Mouse (Mus musculus): ENCODE data around the gene Hap1. TPM values are rescaled to one million over a fixed set of nuclear protein-coding genes. Genes with fewer than 3 reads are reported as not detected.
"Not testable (repeated sequence)": the region's sequence is repeated elsewhere in the genome, so short reads cannot be mapped to it uniquely, and the experiment has no call there.

The Hap1 gene
- polyA plus RNA-seq, 1 experiment, result 0.06 TPM

GRCm38 (mm10) chr11:100333944-100334457 is 21.9 kb downstream of the Hap1 start, which contains the start of gene Gast:
Gast (plus strand) TSS chr11:100334407.
- Histone ChIP-seq H3K9me3 (peaks cover 10% of the 10 kb centered on the region), H3K36me3 (replicated peaks; ENCODE audit: low read length) (no peaks in the 10 kb centered on the region), H3K27me3 (replicated peaks) (peaks cover 61% of the 10 kb centered on the region), H3K4me3 (replicated peaks) (no peak within 1 kb of the TSS), H3K4me1 (no peaks in the 10 kb centered on the region)
- no peak for TF ChIP-seq FLI1 (IDR thresholded peaks at IDR 0.05; ENCODE audit: low read length)
- TF ChIP-seq GATA1 (IDR thresholded peaks at IDR 0.05; ENCODE audit: borderline replicate concordance, low read length), result no peak

DNA sequence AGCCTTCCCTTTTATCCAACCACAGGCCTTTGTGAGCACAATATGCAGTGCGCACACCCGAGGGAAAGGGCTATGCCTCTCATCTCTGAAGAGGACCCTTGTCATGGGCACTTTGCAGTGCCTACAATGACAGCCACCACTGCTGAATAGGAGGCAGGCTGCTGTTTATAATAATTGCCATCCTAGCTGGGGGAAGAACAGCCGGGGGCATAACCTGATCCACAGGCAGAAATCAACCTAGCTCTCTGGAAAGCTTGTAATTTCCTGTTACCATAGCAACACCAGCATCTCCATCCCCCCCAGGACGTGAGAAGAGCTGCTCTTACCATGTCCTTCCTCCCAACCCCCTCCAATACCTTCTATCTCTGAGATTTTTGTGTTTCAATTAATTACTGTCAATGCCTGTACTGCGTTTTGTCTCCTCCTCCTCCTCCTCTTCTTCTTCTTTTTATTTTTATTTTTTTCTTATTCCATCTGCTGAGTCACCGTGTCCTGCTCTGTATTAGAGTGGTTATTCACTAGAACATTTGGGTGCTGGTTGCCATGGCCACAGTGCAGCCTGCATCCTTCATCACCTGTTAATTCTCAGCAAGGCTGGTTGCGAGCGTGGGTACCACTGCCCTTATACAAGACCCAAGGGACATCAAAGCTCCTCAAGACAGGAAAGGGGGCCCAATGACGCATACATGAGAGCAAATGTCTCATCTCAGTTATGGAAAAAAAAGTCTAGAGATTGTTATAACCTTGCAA is 23.0 kb downstream of the Hap1 start:
- H3K4me1 ChIP-seq, result no peaks in the 10 kb centered on the region
- TF ChIP-seq FLI1 (IDR thresholded peaks at IDR 0.05; ENCODE audit: low read length), result no peak
- TF ChIP-seq GATA1 (IDR thresholded peaks at IDR 0.05; ENCODE audit: borderline replicate concordance, low read length), result no peak
- H3K27me3 ChIP-seq (replicated peaks), result peaks cover 51% of the 10 kb centered on the region
- no peak overlapping the region for H3K4me3 ChIP-seq (replicated peaks)
- peaks cover 7% of the 10 kb centered on the region for H3K9me3 ChIP-seq
- H3K36me3 ChIP-seq (replicated peaks; ENCODE audit: low read length), result no peaks in the 10 kb centered on the region

DNA sequence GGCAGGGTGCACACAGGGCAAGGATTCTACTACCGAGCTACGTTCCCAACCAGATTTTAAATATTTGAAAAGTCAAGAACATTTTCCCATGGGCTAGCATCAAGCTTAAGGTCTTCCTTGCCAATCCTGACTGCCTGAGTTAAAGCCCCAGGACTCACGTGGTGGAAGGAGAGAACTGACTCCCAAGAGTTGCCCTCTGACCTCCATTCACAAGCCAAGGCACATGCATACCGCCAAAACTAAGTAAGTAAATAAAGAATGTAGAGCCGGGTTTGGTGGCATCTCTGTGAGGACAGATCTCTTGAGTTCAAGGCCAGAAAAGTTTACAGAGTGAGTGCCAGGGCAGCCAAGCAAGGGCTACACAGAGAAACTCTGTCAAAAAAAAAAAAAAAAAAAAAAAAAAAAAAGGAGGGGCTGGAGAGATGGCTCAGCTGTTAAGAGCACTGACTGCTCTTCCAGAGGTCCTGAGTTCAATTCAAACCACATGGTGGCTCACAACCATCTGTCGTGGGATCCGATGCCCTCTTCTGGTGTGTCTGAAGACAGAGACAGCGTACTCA is 25.0 kb downstream of the Hap1 start:
- not testable (repeated sequence) for H3K9me3 ChIP-seq; H3K36me3 ChIP-seq (replicated peaks; ENCODE audit: low read length); H3K4me3 ChIP-seq (replicated peaks); H3K4me1 ChIP-seq
- H3K27me3 ChIP-seq (replicated peaks), result peaks cover 33% of the 10 kb centered on the region

DNA sequence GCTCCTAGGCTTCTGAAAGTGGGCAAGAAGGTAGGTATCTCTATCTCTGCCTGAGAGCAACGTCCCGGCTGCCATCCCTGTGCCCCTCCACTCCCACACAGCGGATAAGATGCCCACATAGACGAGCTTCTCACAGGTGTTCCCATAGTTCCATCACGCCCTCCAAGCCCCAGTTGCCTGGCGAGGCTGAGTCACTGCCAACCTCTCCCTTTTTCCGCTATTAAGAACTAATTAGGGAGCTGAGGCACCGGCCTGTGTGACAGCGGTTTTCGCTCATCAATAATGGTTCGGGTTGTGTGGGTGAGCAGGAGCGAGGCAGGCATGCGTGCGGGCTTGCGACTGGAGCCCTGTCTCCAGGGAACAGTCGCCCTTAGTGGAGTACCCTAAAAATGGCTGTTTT is 25.7 kb downstream of the Hap1 start:
- H3K9me3 ChIP-seq, result no peaks in the 10 kb centered on the region
- peaks cover 6% of the 10 kb centered on the region; the same call in 1 of the 2 replicates for H3K4me1 ChIP-seq
- TF ChIP-seq GATA1 (IDR thresholded peaks at IDR 0.05; ENCODE audit: borderline replicate concordance, low read length), result no peak
- no peak for TF ChIP-seq FLI1 (IDR thresholded peaks at IDR 0.05; ENCODE audit: low read length)
- H3K36me3 ChIP-seq (replicated peaks; ENCODE audit: low read length), result peaks cover 1% of the 10 kb centered on the region
- peaks cover 31% of the 10 kb centered on the region for H3K27me3 ChIP-seq (replicated peaks)
- H3K4me3 ChIP-seq (replicated peaks), result no peak overlapping the region

GRCm38 (mm10) chr11:100327761-100328160 is 28.2 kb downstream of the Hap1 start:
- peaks cover 9% of the 10 kb centered on the region for H3K36me3 ChIP-seq (replicated peaks; ENCODE audit: low read length)
- no peaks in the 10 kb centered on the region for H3K9me3 ChIP-seq
- H3K27me3 ChIP-seq (replicated peaks), result peaks cover 17% of the 10 kb centered on the region
- peaks cover 6% of the 10 kb centered on the region; the same call in 1 of the 2 replicates for H3K4me1 ChIP-seq
- H3K4me3 ChIP-seq (replicated peaks), result no peak overlapping the region
- TF ChIP-seq FLI1 (IDR thresholded peaks at IDR 0.05; ENCODE audit: low read length) (no peak), GATA1 (IDR thresholded peaks at IDR 0.05; ENCODE audit: borderline replicate concordance, low read length) (no peak)

GRCm38 (mm10) chr11:100327316-100327715 is 28.6 kb downstream of the Hap1 start:
- peaks cover 13% of the 10 kb centered on the region for H3K27me3 ChIP-seq (replicated peaks)
- TF ChIP-seq FLI1 (IDR thresholded peaks at IDR 0.05; ENCODE audit: low read length), result no peak
- no peak for TF ChIP-seq GATA1 (IDR thresholded peaks at IDR 0.05; ENCODE audit: borderline replicate concordance, low read length)
- H3K4me1 ChIP-seq, result peaks cover 10% of the 10 kb centered on the region; the same call in 1 of the 2 replicates

GRCm38 (mm10) chr11:100325062-100325629 is 30.8 kb downstream of the Hap1 start:
- Histone ChIP-seq H3K9me3 (no peaks in the 10 kb centered on the region), H3K27me3 (replicated peaks) (peaks cover 3% of the 10 kb centered on the region), H3K4me1 (peaks cover 24% of the 10 kb centered on the region), H3K36me3 (replicated peaks; ENCODE audit: low read length) (peaks cover 29% of the 10 kb centered on the region), H3K4me3 (replicated peaks) (no peak overlapping the region)
- TF ChIP-seq FLI1 (IDR thresholded peaks at IDR 0.05; ENCODE audit: low read length), result no peak
- no peak for TF ChIP-seq GATA1 (IDR thresholded peaks at IDR 0.05; ENCODE audit: borderline replicate concordance, low read length)

More at GRCm38 (mm10) chr11:100327316-100327715, 28.6 kb downstream of the Hap1 start:
- Histone ChIP-seq H3K36me3 (replicated peaks; ENCODE audit: low read length) (peaks cover 13% of the 10 kb centered on the region), H3K4me3 (replicated peaks) (no peak overlapping the region), H3K9me3 (no peaks in the 10 kb centered on the region)

DNA sequence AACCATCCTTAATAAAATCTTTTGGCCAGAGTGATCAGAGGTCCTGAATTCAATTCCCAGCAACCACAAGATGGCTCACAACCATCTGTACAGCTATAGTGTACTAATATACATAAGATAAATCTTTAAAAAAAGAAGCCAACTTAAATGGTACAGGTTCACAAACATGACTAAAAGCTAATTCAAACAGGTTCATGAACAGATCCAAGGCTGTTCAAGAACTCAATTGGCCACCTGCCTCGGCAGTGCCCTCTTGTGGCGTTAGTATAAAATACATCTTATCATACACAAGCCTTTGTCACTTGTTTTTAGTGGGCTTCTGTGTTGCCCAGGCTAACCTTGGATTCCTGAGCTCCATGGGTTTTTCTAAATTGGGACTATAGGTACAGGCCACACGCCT is 32.4 kb downstream of the Hap1 start:
- Histone ChIP-seq H3K4me1 (peaks cover 29% of the 10 kb centered on the region), H3K36me3 (replicated peaks; ENCODE audit: low read length) (peaks cover 29% of the 10 kb centered on the region), H3K9me3 (no peaks in the 10 kb centered on the region), H3K27me3 (replicated peaks) (no peaks in the 10 kb centered on the region), H3K4me3 (replicated peaks) (no peak overlapping the region)
- TF ChIP-seq GATA1 (IDR thresholded peaks at IDR 0.05; ENCODE audit: borderline replicate concordance, low read length) (no peak), FLI1 (IDR thresholded peaks at IDR 0.05; ENCODE audit: low read length) (no peak)

GRCm38 (mm10) chr11:100322591-100323258 is 33.2 kb downstream of the Hap1 start:
- Histone ChIP-seq H3K4me3 (replicated peaks) (no peak overlapping the region), H3K4me1 (peaks cover 30% of the 10 kb centered on the region), H3K9me3 (no peaks in the 10 kb centered on the region), H3K27me3 (replicated peaks) (no peaks in the 10 kb centered on the region), H3K36me3 (replicated peaks; ENCODE audit: low read length) (peaks cover 29% of the 10 kb centered on the region)
- no peak for TF ChIP-seq GATA1 (IDR thresholded peaks at IDR 0.05; ENCODE audit: borderline replicate concordance, low read length)
- TF ChIP-seq FLI1 (IDR thresholded peaks at IDR 0.05; ENCODE audit: low read length), result no peak

- peaks cover 29% of the 10 kb centered on the region for H3K36me3 ChIP-seq (replicated peaks; ENCODE audit: low read length)
- not testable (repeated sequence) for H3K9me3 ChIP-seq; H3K27me3 ChIP-seq (replicated peaks)
- H3K4me1 ChIP-seq, result peaks cover 27% of the 10 kb centered on the region
- H3K4me3 ChIP-seq (replicated peaks), result peak overlapping the region; percentile 78
Measured at GRCm38 (mm10) chr11:100321479-100322305, 34.2 kb downstream of the Hap1 start.

DNA sequence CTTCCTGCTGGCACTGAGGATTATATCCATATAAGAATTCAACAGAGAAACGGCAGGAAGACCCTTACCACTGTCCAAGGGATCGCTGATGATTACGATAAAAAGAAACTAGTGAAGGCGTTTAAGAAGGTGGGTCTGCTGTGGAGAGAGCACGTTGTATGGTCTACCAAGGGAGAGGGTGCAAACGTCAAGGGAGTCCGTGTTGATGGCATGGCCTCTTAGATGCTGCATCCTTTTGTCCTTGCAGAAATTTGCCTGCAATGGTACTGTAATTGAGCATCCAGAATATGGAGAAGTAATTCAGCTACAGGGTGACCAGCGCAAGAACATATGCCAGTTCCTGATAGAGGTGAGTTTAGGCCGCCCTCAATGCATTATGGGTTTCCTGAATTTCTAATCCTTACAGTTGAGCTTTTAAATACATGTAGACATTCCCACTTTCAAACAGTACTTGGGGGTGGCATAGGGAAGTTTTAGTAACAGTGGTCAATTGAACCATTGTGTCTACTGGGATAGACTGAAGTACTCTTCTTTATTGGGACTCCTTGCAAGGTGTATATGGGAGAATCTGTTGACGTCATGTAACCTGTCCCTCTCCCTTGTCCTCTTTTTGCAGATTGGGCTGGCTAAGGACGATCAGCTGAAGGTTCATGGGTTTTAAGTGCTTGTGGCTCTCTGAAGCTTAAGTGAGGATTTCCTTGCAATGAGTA is 35.1 kb downstream of the Hap1 start:
- H3K9me3 ChIP-seq; H3K27me3 ChIP-seq (replicated peaks): not testable (repeated sequence)
- H3K4me1 ChIP-seq, result peaks cover 30% of the 10 kb centered on the region
- peak overlapping the region; percentile 97 for H3K4me3 ChIP-seq (replicated peaks)
- H3K36me3 ChIP-seq (replicated peaks; ENCODE audit: low read length), result peaks cover 29% of the 10 kb centered on the region

Measured in megakaryocyte, embryonic 14.5 days (primary cell).